Mouse (Mus musculus): ENCODE measurements around the gene Reln.

The Reln gene

DNA sequence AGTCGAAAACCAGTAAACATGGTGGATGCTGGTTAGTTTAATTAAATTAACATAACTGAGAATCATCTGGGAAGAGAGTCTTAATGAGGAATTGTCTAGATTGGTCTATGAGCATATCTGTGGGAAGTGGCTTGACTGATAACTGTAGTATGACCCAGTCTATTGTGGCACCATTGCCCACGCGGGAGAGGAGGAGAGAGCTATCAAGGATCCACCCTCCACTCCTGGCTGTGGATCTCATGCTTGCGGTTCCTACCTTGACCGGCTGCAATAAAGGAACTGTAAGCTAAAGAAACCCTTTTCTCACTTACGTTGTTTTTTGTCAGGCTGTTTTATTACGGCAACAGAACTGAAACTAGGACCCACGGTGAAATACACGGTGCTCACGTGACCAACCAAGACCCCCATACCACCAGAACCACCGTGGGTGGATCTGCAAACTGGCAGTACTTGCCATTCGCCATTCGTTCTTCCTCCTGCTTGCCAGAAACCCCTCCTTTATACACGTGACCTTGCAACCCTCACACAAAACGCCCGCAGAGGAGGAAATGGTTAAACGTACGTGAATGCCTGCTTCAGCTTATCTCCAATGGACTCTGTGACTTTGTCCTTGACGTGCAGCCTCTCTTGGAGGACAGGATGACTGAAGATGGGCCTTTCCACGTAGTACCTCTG is 497.7 kb downstream of the Reln start:
- no peak for DNase-seq (ENCODE audit: low spot score in 2 of 2)

DNA sequence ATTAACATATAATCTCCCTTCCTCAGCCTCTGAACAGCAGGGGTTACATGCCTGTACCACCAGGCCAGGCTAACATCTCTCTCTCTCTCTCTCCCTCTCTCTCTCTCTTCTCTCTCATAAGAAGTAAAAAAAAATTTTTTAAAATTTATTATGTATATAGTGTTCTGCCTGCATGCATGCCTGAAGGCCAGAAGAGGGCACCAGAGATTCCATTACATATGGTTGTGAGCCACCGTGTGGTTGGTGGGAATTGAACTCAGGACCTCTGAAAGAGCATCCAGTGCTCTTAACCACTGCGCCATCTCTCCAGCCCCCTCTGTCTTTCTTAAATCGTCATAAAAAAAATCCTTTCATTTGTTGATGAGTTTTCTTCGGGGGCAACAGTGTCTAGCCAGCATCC is 499.8 kb downstream of the Reln start:
- DNase-seq (ENCODE audit: low spot score in 2 of 2): no peak
